Mouse (Mus musculus) brown adipose tissue, adult 24 weeks (tissue): ENCODE results near the gene Acox2. TPM values are rescaled to one million over a fixed set of nuclear protein-coding genes. Genes with fewer than 3 reads are reported as not detected.

Source experiments
- H3K27ac ChIP-seq: fragments of 200-500 bp; replicated peaks from 2 replicates; pipeline ENCODE4 v1.5.1; 2012; ENCODE audit warnings: low read depth, mild to moderate bottlenecking, low read length
- H3K4me1 ChIP-seq: fragments of 200-500 bp; 2 replicates; pipeline ENCODE4 v1.6.1; 2012; ENCODE audit warnings: low read length, mixed read lengths; ENCODE audit not compliant: control insufficient read depth, insufficient read depth, insufficient read length
- H3K4me3 ChIP-seq: fragments of 200-500 bp; 2 replicates; pipeline ENCODE4 v1.5.1; 2012; ENCODE audit warnings: low read depth, mild to moderate bottlenecking, low read length, moderate library complexity; ENCODE audit not compliant: insufficient read depth
- polyA plus RNA-seq: library from polyadenylated mRNA; stranded (reverse); fragments of >200 nt; gene quantifications from 2 replicates; pipeline ENCODE4 v1.2.4, GENCODE M21; 2012; ENCODE audit not compliant: missing spikeins, insufficient read depth, insufficient read length

Gene Acox2
- polyA plus RNA-seq, 1 experiment = 4.3 TPM

GRCm38 (mm10) chr14:8258335-8258627, 872 bp downstream of the Acox2 start:
- no peak overlapping the region for H3K4me3 ChIP-seq
- H3K27ac ChIP-seq = no peak overlapping the region
- peaks cover 2% of the 10 kb centered on the region; the same call in 1 of the 2 replicates for H3K4me1 ChIP-seq

GRCm38 (mm10) chr14:8257521-8258334, 1.4 kb downstream of the Acox2 start:
- H3K4me1 ChIP-seq = peaks cover 2% of the 10 kb centered on the region; the same call in 1 of the 2 replicates
- no peak overlapping the region for H3K27ac ChIP-seq
- no peak overlapping the region for H3K4me3 ChIP-seq

DNA sequence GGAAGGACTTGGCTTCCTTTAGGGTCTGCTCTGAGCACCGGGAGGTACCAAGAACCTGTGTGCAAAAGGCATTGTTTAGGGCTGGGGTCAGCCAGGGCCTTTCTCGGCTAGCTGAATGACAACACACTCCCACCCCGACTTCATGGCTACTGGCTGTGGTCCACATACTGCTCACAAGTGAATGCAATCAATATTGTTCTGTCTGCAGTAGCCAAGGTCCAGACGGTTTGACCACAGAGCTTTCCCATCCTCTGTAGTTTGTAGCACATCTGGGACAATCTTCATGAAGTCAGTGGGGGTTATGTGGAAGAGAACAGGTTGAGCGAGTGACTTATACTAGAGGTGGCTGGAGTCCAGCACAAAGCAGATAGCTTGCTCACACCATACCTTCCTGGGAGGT, 2.3 kb downstream of the Acox2 start:
- no peak overlapping the region for H3K27ac ChIP-seq

GRCm38 (mm10) chr14:8256072-8256471, 3.1 kb downstream of the Acox2 start:
- Histone ChIP-seq H3K4me1 (peaks cover 2% of the 10 kb centered on the region; the same call in 1 of the 2 replicates), H3K4me3 (no peak overlapping the region), H3K27ac (no peak overlapping the region)

More for the DNA sequence above, 2.3 kb downstream of the Acox2 start:
- peaks cover 2% of the 10 kb centered on the region; the same call in 1 of the 2 replicates for H3K4me1 ChIP-seq
- H3K4me3 ChIP-seq = no peak overlapping the region

GRCm38 (mm10) chr14:8255076-8255729, 4.0 kb downstream of the Acox2 start:
- no peak overlapping the region for H3K27ac ChIP-seq
- peaks cover 2% of the 10 kb centered on the region; the same call in 1 of the 2 replicates for H3K4me1 ChIP-seq
- no peak overlapping the region for H3K4me3 ChIP-seq

DNA sequence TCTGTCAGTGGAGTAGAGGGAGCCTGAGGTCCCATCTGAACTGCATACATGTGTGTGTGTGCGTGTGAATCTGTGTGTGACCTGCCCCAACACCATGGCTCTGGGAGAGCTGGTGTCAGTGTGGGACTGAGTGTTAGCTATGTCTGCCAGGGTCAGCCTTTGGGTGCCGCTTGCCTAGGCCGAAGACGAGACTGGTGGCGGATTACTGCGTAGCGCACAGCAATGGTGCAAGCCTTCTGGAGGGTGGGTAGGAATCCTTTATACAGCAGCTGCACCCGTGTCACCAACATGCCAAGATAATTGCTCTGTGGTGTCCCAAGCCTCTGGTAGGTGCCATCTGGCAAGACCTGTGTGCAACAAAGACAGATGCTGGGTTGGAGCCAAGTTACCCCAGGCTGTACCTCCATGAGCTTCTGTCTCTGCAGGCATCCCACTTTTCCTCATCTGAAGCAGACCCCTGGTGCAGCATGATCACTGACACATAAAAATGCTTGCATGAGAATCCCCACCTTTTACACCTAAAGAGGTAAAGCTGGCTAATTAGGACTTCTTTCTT, 7.7 kb downstream of the Acox2 start:
- H3K4me1 ChIP-seq = no peaks in the 10 kb centered on the region
- no peak overlapping the region for H3K4me3 ChIP-seq
- no peak overlapping the region for H3K27ac ChIP-seq

DNA sequence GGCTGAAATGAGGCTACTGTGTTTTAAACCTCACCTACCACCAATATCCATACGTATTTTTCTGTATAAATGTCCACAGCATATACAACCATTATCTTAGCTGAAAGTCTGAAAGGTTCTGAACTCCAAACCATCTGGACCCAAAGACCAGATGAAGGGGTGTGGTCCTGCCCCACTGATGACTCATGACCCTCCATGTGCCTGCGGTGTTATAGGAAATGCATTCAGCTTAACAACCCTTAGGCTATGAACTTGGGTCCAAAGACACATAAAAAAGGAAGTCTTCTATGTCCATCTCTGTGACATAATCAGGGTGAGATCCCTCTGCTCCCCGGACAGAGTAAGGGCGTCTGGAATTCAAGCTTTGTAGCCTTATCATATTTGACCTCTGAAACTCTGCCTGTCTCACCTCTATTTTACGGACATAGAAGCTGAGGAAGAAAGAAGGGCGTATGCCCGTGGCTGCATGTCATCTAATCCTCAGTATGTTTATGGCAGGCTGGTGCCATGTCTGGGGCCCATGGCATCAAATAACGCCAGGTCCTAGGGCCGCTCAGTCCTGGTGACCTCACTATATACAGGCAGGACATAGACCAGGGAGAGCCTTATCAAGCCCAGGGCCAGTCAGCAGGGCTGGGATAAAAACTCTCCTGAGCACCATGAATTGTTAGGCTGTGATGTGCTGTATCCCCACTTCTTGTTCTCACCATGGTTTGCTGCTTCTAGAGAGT, 8.8 kb downstream of the Acox2 start:
- no peak overlapping the region for H3K4me3 ChIP-seq
- H3K4me1 ChIP-seq = no peaks in the 10 kb centered on the region
- H3K27ac ChIP-seq = no peak overlapping the region

GRCm38 (mm10) chr14:8249206-8249605, 9.9 kb downstream of the Acox2 start:
- Histone ChIP-seq H3K4me3 (no peak overlapping the region), H3K27ac (no peak overlapping the region), H3K4me1 (no peaks in the 10 kb centered on the region)

GRCm38 (mm10) chr14:8246878-8247277, 12.3 kb downstream of the Acox2 start:
- no peaks in the 10 kb centered on the region for H3K4me1 ChIP-seq
- H3K27ac ChIP-seq = no peak overlapping the region
- H3K4me3 ChIP-seq = no peak overlapping the region

DNA sequence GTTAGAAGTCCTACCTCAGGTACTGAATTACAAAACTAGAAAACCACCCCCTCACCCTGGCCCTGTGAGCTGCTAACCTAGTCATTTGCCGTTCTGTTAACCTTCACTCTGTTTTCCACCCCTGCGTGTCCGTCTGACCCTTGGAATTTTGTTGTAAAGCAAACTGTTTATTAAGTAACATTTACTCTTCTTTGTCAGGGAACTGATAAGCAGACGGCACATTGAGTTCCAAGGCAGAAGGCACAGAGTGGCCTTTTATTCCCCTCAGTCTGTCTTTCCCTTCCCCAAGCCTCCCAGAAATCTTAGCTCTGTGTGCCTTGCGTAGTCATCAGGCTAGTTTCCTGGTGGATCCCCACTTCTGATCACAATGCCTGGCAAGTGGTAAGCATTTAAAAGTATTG, 14.9 kb downstream of the Acox2 start:
- no peaks in the 10 kb centered on the region for H3K4me1 ChIP-seq
- no peak overlapping the region for H3K27ac ChIP-seq
- no peak overlapping the region for H3K4me3 ChIP-seq

DNA sequence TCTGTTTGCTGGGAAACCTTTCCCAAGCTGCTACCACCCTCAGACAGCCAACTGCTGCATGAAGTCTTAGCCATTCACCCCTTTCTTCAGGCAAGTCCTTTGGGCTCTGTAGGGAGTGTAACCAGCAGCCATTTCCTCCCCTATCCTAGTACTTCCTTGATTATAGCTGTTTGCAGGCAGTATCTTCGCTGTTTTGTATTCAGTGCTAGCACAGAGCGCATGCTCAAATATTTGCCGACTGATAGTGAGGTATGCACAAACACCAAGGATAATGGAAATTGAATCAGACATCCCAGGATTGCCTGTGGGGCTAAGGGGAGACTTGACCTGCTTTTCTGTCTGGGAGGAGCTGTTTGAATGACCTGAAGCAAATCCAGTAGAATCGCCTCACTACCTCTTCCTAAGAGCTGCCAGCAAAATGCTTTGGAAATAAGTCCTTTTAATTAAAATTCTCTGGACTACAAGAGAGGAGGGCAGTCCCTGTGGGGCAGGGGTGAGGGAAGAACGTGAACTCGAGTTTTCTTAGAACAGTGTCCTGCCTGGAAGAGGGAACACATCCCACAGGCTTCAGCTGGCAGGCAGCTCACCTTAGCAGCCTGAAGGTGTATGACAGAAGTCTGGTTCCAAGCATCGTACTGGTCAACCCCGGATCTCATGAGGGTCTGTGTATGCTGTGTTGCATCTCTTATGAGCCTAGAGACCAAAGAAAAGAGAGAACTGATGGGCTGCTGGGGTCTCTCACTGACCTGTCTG, 15.8 kb downstream of the Acox2 start:
- Histone ChIP-seq H3K4me1 (no peaks in the 10 kb centered on the region), H3K27ac (no peak overlapping the region), H3K4me3 (no peak overlapping the region)

GRCm38 (mm10) chr14:8242388-8242920, 16.7 kb downstream of the Acox2 start:
- Histone ChIP-seq H3K27ac (no peak overlapping the region), H3K4me3 (no peak overlapping the region), H3K4me1 (no peaks in the 10 kb centered on the region)

DNA sequence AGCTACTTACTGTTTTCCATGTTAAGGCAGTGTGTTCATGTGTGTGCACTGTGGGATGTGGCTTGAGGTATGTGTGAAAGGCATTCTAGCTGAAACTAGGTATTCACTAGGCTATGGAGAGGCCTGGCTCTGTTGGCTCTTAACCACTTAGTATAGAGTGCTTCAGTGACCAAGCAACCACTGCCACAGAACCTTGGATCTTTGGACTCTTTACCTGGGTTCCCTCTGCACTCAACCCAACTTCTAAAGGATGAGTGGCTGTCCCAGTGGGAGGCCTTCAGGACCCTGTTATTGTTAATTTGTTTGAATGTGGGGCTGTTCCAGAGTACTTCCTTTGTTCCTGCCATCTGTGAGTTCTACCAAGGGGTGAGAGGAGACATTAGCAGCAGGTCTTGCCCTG, 17.3 kb downstream of the Acox2 start:
- no peaks in the 10 kb centered on the region for H3K4me1 ChIP-seq
- no peak overlapping the region for H3K27ac ChIP-seq
- H3K4me3 ChIP-seq = no peak overlapping the region

- no peak overlapping the region for H3K27ac ChIP-seq
- no peak overlapping the region for H3K4me3 ChIP-seq
- H3K4me1 ChIP-seq = no peaks in the 10 kb centered on the region
These were observed 25.9 kb downstream of the Acox2 start for GRCm38 (mm10) chr14:8233252-8233651.
